Mouse (Mus musculus) CH12.LX (cell line): ENCODE measurements at regions not wholly inside any gene's neighbourhood (a gene's known extent, or its start where the extent isn't known, plus 50 kb on each side); places are given as distances from the start of the nearest gene placed in this dataset.

ENCODE experiments used
- DNase-seq: peaks from one replicate; pipeline ENCODE4 v3.0.0-alpha.2; 2013; ENCODE audit errors: extremely low read depth
- H3K27ac ChIP-seq: 2 replicates; pipeline ENCODE4 v1.5.1; 2012; ENCODE audit warnings: low read depth, mild to moderate bottlenecking, control low read depth, moderate library complexity; ENCODE audit not compliant: insufficient read depth
- H3K27me3 ChIP-seq: replicated peaks from 2 replicates; pipeline ENCODE3; 2012; ENCODE audit warnings: inconsistent platforms
- H3K36me3 ChIP-seq, 2 experiments: replicated peaks in 1 of 2; 2 replicates each; pipeline versions ENCODE3 to v1.6.1; 2012; ENCODE audit warnings: inconsistent platforms in 1 of 2, low read length in 1 of 2, mild to moderate bottlenecking in 1 of 2, mixed read lengths in 1 of 2, moderate library complexity in 1 of 2; ENCODE audit not compliant: control insufficient read depth in 1 of 2, insufficient read depth in 1 of 2
- H3K4me1 ChIP-seq, 2 experiments: 2 replicates each; pipeline ENCODE4 v1.6.1; 2012; ENCODE audit warnings: inconsistent platforms in 1 of 2, moderate library complexity in 1 of 2; ENCODE audit not compliant: insufficient read depth in 2 of 2, control insufficient read depth in 1 of 2
- H3K4me2 ChIP-seq: 2 replicates; pipeline ENCODE4 v1.6.1; 2012; ENCODE audit warnings: low read depth, mild to moderate bottlenecking, control low read depth; ENCODE audit not compliant: poor library complexity, insufficient read depth, severe bottlenecking
- H3K4me3 ChIP-seq, 3 experiments: fragments of 150-350 bp in 1 of 3; sonication (generic) in 1 of 3; replicated peaks in 1 of 3; 2 replicates each; pipeline versions ENCODE3 to v1.5.1; 2011 to 2012; ENCODE audit warnings: low read depth in 2 of 3, low read length in 2 of 3, mild to moderate bottlenecking in 2 of 3, moderate library complexity in 2 of 3, control low read depth in 1 of 3, improper control_type of control experiment in 1 of 3, inconsistent platforms in 1 of 3, mixed read lengths in 1 of 3; ENCODE audit not compliant: poor library complexity in 1 of 3
- H3K79me2 ChIP-seq: replicated peaks from 2 replicates; pipeline ENCODE4 v1.6.1; 2012; ENCODE audit warnings: mild to moderate bottlenecking, moderate library complexity; ENCODE audit not compliant: control insufficient read depth, poor library complexity, insufficient read depth, severe bottlenecking; ENCODE audit errors: extremely low read depth
- H3K9ac ChIP-seq: 2 replicates; pipeline ENCODE4 v1.6.1; 2012; ENCODE audit warnings: low read depth, mild to moderate bottlenecking, control low read depth, moderate library complexity; ENCODE audit not compliant: insufficient read depth
- H3K9me3 ChIP-seq: replicated peaks from 2 replicates; pipeline ENCODE3; 2012; ENCODE audit warnings: low read length, inconsistent platforms, mixed read lengths
- CHD1 ChIP-seq: IDR thresholded peaks from 2 replicates; pipeline ENCODE4 v1.6.1; 2012; ENCODE audit warnings: low read depth, low read length, improper control_type of control experiment, inconsistent platforms
- ETS1 ChIP-seq: conservative IDR thresholded peaks from 2 replicates; pipeline ENCODE4 v1.6.1; 2012; ENCODE audit warnings: low read depth, mild to moderate bottlenecking, inconsistent platforms, low read length, improper control_type of control experiment, moderate library complexity
- GABPA ChIP-seq: IDR thresholded peaks from 2 replicates; pipeline ENCODE4 v1.6.1; 2012; ENCODE audit warnings: low read depth, low read length, improper control_type of control experiment, inconsistent platforms; ENCODE audit not compliant: insufficient replicate concordance
- MAZ ChIP-seq: IDR thresholded peaks from 2 replicates; pipeline ENCODE4 v1.6.1; 2012; ENCODE audit warnings: low read depth, mild to moderate bottlenecking, inconsistent platforms, low read length, improper control_type of control experiment, moderate library complexity
- MXI1 ChIP-seq: IDR thresholded peaks from 2 replicates; pipeline ENCODE4 v1.6.1; 2011; ENCODE audit warnings: mild to moderate bottlenecking, low read depth, low read length, improper control_type of control experiment
- MYC ChIP-seq: IDR thresholded peaks from 2 replicates; pipeline ENCODE4 v1.6.1; 2011; ENCODE audit warnings: low read depth, mild to moderate bottlenecking, improper control_type of control experiment, low read length
- NELFE ChIP-seq: IDR thresholded peaks from 2 replicates; pipeline ENCODE4 v1.6.1; 2011; ENCODE audit warnings: low read depth, low read length, improper control_type of control experiment
- NRF1 ChIP-seq: IDR thresholded peaks from 2 replicates; pipeline ENCODE4 v1.6.1; 2014; ENCODE audit warnings: low read depth, mild to moderate bottlenecking, inconsistent platforms, low read length, improper control_type of control experiment, moderate library complexity
- POLR2A ChIP-seq: IDR thresholded peaks from 2 replicates; pipeline ENCODE4 v1.6.1; 2011; ENCODE audit warnings: low read depth, mild to moderate bottlenecking, improper control_type of control experiment, low read length
- POLR2AphosphoS2 ChIP-seq: IDR thresholded peaks from 2 replicates; pipeline ENCODE4 v1.6.1; 2011; ENCODE audit warnings: low read depth, low read length, improper control_type of control experiment
- RAD21 ChIP-seq: IDR thresholded peaks from 2 replicates; pipeline ENCODE4 v1.6.1; 2011; ENCODE audit warnings: low read depth, mild to moderate bottlenecking, low read length, improper control_type of control experiment, moderate library complexity
- SIN3A ChIP-seq: IDR thresholded peaks from 2 replicates; pipeline ENCODE4 v1.6.1; 2012; ENCODE audit warnings: low read length, improper control_type of control experiment, inconsistent platforms
- TCF12 ChIP-seq: IDR thresholded peaks from 2 replicates; pipeline ENCODE4 v1.6.1; 2014; ENCODE audit warnings: low read depth, mild to moderate bottlenecking, inconsistent platforms, low read length, improper control_type of control experiment
- UBTF ChIP-seq: IDR thresholded peaks from 2 replicates; pipeline ENCODE4 v1.6.1; 2012; ENCODE audit warnings: low read depth, mild to moderate bottlenecking, inconsistent platforms, low read length, improper control_type of control experiment, moderate library complexity
- ZC3H11A ChIP-seq: IDR thresholded peaks from 2 replicates; pipeline ENCODE4 v1.6.1; 2012; ENCODE audit warnings: low read depth, mild to moderate bottlenecking, inconsistent platforms, low read length, improper control_type of control experiment
- ZKSCAN1 ChIP-seq: IDR thresholded peaks from 2 replicates; pipeline ENCODE4 v1.6.1; 2012; ENCODE audit warnings: low read depth, inconsistent platforms, low read length, improper control_type of control experiment, borderline replicate concordance
- ZMIZ1 ChIP-seq: IDR thresholded peaks from 2 replicates; pipeline ENCODE4 v1.6.1; 2012; ENCODE audit warnings: low read depth, mild to moderate bottlenecking, inconsistent platforms, low read length, improper control_type of control experiment
- ZNF384 ChIP-seq: IDR thresholded peaks from 2 replicates; pipeline ENCODE4 v1.6.1; 2012; ENCODE audit warnings: low read depth, low read length, improper control_type of control experiment, inconsistent platforms
- dilution Hi-C: fragments of 300-500 bp; cut with MboI; formaldehyde crosslinking; loops from 2 replicates; pipeline ENCODE4 v1.14.3; 2020; ENCODE audit warnings: low sequenced_read_pairs; ENCODE audit not compliant: extremely low pct_unique_long_range_greater_than_20kb, extremely low pct_ligation_motif_present
- in situ Hi-C: fragments of 300-500 bp; cut with MboI; formaldehyde crosslinking; loops from 3 replicates; pipeline ENCODE4 v1.14.3; 2019; ENCODE audit warnings: low sequenced_read_pairs, low pct_ligation_motif_present, low pct_unique_long_range_greater_than_20kb, mixed read lengths

DNA sequence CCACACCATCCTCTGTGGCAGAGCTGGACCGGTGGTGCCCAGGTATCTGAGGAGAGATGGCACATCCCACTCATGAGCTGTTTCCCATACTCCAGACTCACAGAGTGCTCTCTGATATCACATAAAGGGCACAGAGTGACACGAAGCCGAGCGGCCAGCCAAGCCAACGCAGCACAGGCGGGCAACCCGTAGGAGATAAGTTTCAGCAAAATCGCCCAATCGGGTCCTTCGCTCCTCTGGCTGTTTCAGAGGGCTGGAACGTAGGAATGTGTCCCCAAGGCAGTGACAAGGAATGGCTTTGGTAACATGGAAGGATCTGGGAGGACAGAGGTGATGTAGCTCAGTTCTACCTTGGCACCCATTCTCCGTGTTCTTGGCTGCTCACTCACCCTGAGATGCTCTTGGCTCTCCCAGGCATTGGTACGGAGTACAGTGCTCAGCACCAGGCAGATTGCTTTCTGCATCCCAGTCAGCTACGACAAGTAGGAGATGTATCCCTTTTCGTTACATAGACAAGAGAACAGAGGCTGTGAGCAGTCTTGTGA lies 56.4 kb upstream of the Ppara start:
- H3K27ac ChIP-seq = no peak overlapping the region
- H3K36me3 ChIP-seq = no peaks in the 10 kb centered on the region
- no peak overlapping the region for H3K4me2 ChIP-seq
- in situ Hi-C loops = no loop called here
- H3K4me1 ChIP-seq = peaks cover 5 to 35% of the 10 kb centered on the region in 2 experiments
- DNase-seq = no peak
- no peak for TF ChIP-seq POLR2A
- TF ChIP-seq MYC = no peak
- no peak for TF ChIP-seq CHD1
- TF ChIP-seq UBTF = no peak
- TF ChIP-seq ZC3H11A = no peak
- TF ChIP-seq ZMIZ1 = no peak
- no peak for TF ChIP-seq ZKSCAN1
- no peak for TF ChIP-seq SIN3A
- TF ChIP-seq ETS1 = no peak
- no peak for TF ChIP-seq NELFE
- TF ChIP-seq RAD21 = no peak
- no peak for TF ChIP-seq GABPA
- TF ChIP-seq ZNF384 = no peak
- no peak for TF ChIP-seq POLR2AphosphoS2
- TF ChIP-seq MXI1 = no peak
- TF ChIP-seq, all 38 proteins: peak for 0
- no peaks in the 10 kb centered on the region for H3K27me3 ChIP-seq
- dilution Hi-C loops = no loop called here
- no peaks in the 10 kb centered on the region for H3K79me2 ChIP-seq
- H3K4me3 ChIP-seq = no peak overlapping the region
- H3K9me3 ChIP-seq = no peaks in the 10 kb centered on the region
- no peak overlapping the region for H3K9ac ChIP-seq

DNA sequence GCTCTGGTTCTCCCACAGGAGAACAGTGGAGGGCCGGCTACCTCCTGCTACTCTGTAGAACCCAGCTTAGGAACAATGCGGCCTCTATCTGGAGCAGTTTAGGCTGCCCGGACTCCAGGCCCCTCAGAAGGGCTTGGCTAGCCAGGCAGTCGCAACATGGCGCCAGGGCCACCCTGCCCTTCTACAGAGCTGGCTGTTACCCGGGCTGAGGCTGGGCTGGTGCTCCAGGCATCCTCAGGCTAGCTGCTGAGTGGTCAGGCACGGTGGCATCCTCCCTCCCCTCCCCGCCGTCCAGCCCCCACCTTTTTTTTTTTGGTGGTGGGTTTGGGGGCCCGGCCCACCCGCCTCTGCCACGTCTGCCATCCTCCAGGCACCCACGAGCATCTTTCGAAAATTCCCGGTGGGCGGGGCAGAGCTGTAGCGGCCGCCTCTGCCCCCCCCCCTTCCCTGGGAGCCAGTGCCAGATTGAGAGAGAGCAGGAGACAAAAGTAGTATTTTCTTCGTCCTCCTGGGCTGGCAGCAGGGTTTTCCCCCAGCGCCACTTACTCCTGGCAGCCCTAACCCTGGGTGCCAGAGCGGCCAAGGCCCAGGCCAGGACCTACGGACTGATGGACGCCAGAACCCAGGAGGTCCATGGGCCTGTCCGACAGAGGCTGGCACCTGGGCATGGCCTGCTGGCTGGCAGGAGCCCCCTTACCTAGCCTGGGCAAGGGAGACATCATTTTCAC lies 55.6 kb upstream of the Ppara start:
- Histone ChIP-seq H3K9ac (no peak overlapping the region), H3K36me3 (no peaks in the 10 kb centered on the region), H3K27me3 (no peaks in the 10 kb centered on the region), H3K79me2 (no peaks in the 10 kb centered on the region), H3K4me2 (no peak overlapping the region), H3K27ac (no peak overlapping the region), H3K4me1 (peaks cover 3 to 28% of the 10 kb centered on the region in 2 experiments), H3K9me3 (no peaks in the 10 kb centered on the region), H3K4me3 (no peak overlapping the region)
- no peak for TF ChIP-seq ETS1
- no peak for TF ChIP-seq MYC
- no peak for TF ChIP-seq MAZ
- TF ChIP-seq ZKSCAN1 = no peak
- TF ChIP-seq NRF1 = no peak
- TF ChIP-seq TCF12 = no peak
- in situ Hi-C loops (no loop called here), dilution Hi-C loops (no loop called here)
- DNase-seq = no peak
